Mouse (Mus musculus) limb, embryonic 15.5 days (tissue): ENCODE measurements around the gene Slc22a17. TPM values are rescaled to one million over a fixed set of nuclear protein-coding genes. Genes with fewer than 3 reads are reported as not detected.
"Not testable (repeated sequence)": the region's sequence is repeated elsewhere in the genome, so short reads cannot be mapped to it uniquely, and the experiment has no call there.

Experiments
- ATAC-seq: fragments of 200-750 bp; cut with Nextera tagmentation; 2 replicates; pipeline ENCODE4 v1.8.0; 2017; ENCODE audit warnings: low read depth, moderate TSS enrichment; ENCODE audit not compliant: insufficient number of reproducible peaks, low FRiP score, low TSS enrichment
- H3K27ac ChIP-seq: fragments of 300-500 bp; sonication (generic); 2 replicates; pipeline ENCODE4 v1.5.1; 2015; ENCODE audit warnings: moderate library complexity, mild to moderate bottlenecking, inconsistent platforms
- H3K27me3 ChIP-seq: fragments of 300-500 bp; sonication (generic); 2 replicates; pipeline ENCODE4 v1.6.1; 2015; ENCODE audit warnings: inconsistent platforms
- H3K36me3 ChIP-seq: fragments of 300-500 bp; sonication (generic); 2 replicates; pipeline ENCODE4 v1.6.1; 2015; ENCODE audit warnings: inconsistent platforms
- H3K4me1 ChIP-seq: fragments of 300-500 bp; sonication (generic); 2 replicates; pipeline ENCODE4 v1.6.1; 2015; ENCODE audit warnings: inconsistent platforms
- H3K4me2 ChIP-seq: fragments of 300-500 bp; sonication (generic); 2 replicates; pipeline ENCODE4 v1.6.1; 2015; ENCODE audit warnings: mild to moderate bottlenecking, inconsistent platforms
- H3K4me3 ChIP-seq: fragments of 300-500 bp; sonication (generic); 2 replicates; pipeline ENCODE4 v1.5.1; 2015; ENCODE audit warnings: mild to moderate bottlenecking, inconsistent platforms
- H3K9ac ChIP-seq: fragments of 300-500 bp; sonication (generic); 2 replicates; pipeline ENCODE4 v1.6.1; 2015; ENCODE audit warnings: inconsistent platforms
- H3K9me3 ChIP-seq: fragments of 300-500 bp; sonication (generic); 2 replicates; pipeline ENCODE4 v1.6.1; 2016; ENCODE audit warnings: inconsistent platforms
- WGBS: fragments of 180-500 bp; shearing (Covaris S2); methylation state at CpG from one replicate; pipeline ENCODE4 v1.1.7; 2015; 5-methylcytosine and 5-hydroxymethylcytosine counted together
- polyA plus RNA-seq: library from polyadenylated mRNA; unstranded; fragments of >200 nt; fragmentation: Nextera tagmentation; extraction: Ambion mirVana; gene quantifications from 2 replicates; pipeline ENCODE4 v1.2.1, GENCODE M21; 2015

The Slc22a17 gene
- polyA plus RNA-seq: 56.3 and 70.6 TPM in 2 replicates

DNA sequence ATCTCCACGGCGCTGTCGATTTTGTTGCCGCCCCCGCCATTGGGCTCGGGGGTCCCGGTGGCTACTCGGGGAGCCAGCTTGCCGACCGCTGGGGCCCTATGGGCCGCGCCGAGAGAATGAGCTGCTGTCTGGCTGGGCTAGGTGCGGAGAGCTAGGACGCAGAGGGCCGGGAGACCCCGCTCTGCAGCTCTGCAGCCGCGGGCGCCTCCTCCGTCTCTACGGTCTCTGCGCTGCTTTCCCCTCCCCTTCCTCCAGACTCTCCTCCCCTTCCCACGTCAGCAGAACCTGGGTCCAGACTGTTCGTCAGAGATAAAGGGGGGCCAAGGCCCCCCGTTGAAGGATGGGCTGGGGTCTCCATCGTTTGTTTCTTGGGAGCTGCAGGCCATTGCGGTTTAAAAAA, at the start of gene Slc22a17:
Gene Slc22a17 (minus strand): TSS at position 247 of the 400 bp plus-strand sequence.
- ATAC-seq: peak; percentile 94
- H3K4me2 ChIP-seq: peak within 1 kb of the TSS; percentile 80
- H3K9ac ChIP-seq: peak within 1 kb of the TSS; percentile 89
- peak within 1 kb of the TSS; percentile 94 for H3K27ac ChIP-seq
- WGBS: under 1% methylated on average over 28 of the region's 28 CpGs
- H3K9me3 ChIP-seq: no peaks in the 10 kb centered on the region
- peak within 1 kb of the TSS; percentile 92 for H3K4me3 ChIP-seq
- peaks cover 29% of the 10 kb centered on the region for H3K4me1 ChIP-seq
- H3K27me3 ChIP-seq: no peaks in the 10 kb centered on the region
- H3K36me3 ChIP-seq: peaks cover 48% of the 10 kb centered on the region

DNA sequence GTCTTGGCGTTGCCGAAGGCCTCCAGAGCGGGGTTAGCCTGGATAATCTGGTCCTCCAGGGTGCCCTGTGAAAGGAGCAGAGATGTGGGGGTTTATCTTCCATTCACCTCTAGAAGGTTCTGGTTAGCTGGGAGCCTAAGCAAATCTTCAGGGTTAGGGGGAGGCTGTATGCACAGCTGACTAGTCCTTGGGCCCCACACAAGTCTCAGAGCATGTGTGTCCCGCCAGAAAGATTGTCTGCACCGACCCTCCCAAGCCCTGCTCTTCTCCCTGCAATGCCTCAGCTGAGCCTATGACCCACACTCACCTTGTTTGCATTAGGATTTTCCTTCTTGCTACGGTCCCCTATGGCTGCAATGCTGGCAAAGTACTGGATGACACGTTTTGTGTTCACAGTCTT, 49.8 kb upstream of the Slc22a17 start:
- Histone ChIP-seq H3K27me3 (no peaks in the 10 kb centered on the region), H3K4me3 (no peak overlapping the region), H3K9me3 (no peaks in the 10 kb centered on the region), H3K27ac (no peak overlapping the region), H3K9ac (no peak overlapping the region), H3K4me1 (no peaks in the 10 kb centered on the region), H3K4me2 (no peak overlapping the region), H3K36me3 (no peaks in the 10 kb centered on the region)
- 86% methylated on average over 7 of the region's 7 CpGs for WGBS
- ATAC-seq: no peak

DNA sequence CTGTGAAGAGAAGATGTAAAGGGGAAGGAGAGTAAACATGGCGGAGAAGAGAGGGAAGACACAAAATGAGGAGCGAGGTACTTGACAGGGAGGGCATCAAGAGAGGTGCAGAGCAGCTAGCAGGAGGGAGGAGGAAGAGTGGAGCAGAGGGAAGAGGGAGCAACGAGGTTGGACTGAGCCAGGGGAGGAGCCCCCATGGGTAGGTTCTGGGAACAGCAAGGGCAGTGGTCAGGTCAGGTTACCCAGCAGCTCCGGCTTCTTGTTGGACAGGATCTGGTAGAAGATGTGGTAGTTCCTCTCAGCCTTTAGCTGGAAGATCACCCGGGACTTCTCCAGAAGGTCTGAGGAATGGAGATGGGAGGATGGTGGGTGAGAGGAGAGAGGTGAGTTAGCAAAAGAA, 48.6 kb upstream of the Slc22a17 start:
- H3K4me1 ChIP-seq: no peaks in the 10 kb centered on the region
- H3K9me3 ChIP-seq: no peaks in the 10 kb centered on the region
- no peak for ATAC-seq
- H3K9ac ChIP-seq: no peak overlapping the region
- no peaks in the 10 kb centered on the region for H3K36me3 ChIP-seq
- H3K4me2 ChIP-seq: no peak overlapping the region
- no peaks in the 10 kb centered on the region for H3K27me3 ChIP-seq
- H3K27ac ChIP-seq: no peak overlapping the region
- WGBS: 79% methylated on average over 5 of the region's 5 CpGs
- H3K4me3 ChIP-seq: no peak overlapping the region

DNA sequence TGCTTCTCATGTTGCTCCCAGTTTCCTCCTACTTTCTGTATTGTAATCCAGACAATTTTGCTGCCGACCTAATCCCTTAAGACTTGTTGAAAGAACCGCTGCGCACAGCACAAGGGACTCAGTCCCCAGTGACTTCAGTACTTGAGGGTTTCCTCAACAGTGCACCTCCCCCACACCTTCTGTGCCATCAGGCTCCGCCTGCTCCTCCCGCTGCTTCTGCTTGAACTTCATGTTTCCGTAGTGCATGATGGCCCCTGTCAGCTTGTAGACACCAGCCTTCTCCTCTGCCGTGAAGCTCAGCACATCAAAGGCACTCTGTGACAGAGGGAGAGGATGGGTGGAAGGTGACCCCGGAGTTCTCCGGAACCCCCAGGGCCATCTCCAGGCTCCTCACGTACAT, 47.8 kb upstream of the Slc22a17 start:
- Histone ChIP-seq H3K36me3 (no peaks in the 10 kb centered on the region), H3K27me3 (no peaks in the 10 kb centered on the region), H3K9me3 (no peaks in the 10 kb centered on the region), H3K27ac (no peak overlapping the region), H3K4me3 (no peak overlapping the region), H3K4me1 (no peaks in the 10 kb centered on the region), H3K4me2 (no peak overlapping the region), H3K9ac (no peak overlapping the region)
- ATAC-seq: no peak
- 71% methylated on average over 10 of the region's 10 CpGs for WGBS

DNA sequence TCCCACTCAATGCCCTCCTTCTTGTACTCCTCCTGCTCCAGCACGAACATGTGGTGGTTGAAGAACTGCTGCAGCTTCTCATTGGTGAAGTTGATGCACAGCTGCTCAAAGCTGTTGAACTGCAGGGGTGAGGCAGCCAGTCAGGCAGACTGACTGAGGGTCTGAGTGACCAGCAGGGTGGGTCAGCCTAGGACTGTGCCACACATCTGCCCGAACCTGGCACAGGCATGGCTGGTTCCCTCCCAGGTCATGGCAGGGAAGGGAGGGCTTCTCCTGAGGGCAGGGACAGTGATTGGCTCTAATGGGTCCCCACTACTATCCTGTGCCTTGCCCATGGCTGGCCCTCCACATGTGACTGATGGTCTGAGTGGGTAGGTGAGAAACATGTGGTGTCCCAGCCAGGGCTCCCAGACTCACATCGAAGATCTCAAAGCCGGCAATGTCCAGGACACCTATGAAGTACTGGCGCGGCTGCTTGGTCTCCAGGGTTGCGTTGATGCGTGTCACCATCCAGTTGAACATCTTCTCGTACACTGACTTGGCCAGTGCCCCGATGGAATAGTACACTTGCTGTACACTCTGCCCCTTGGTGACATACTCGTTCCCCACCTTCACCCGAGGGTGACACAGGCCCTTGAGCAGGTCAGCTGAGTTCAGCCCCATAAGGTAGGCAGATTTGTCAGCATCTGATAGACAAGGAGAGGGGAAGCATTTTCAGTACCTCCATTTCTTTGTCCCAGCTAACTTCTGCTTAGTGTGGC, 47.1 kb upstream of the Slc22a17 start:
- not testable (repeated sequence) for H3K9me3 ChIP-seq, H3K27me3 ChIP-seq, ATAC-seq, H3K9ac ChIP-seq, H3K4me1 ChIP-seq, H3K4me3 ChIP-seq, H3K4me2 ChIP-seq, H3K36me3 ChIP-seq, H3K27ac ChIP-seq
- 88% methylated on average over 12 of the region's 12 CpGs for WGBS

DNA sequence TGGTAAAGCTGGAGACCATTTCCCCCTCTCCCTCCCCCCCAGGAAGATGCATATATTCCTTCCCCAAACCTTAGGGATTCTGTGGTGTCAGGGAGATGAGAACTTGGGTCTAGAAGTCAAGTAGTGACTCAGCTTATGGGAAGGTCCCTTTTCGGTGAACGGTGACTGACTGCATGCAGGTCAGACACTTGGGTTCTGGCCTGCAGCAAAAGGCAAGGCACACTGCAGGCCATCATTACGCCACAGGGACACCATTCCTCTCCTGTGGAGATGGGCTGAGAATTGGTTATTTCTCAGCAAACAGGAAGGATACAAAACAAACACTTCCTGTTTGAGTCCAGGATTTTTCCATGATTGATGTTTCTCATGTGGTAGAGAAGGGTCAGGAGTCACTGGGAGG, 46.3 kb upstream of the Slc22a17 start:
- Histone ChIP-seq H3K9ac (no peak overlapping the region), H3K4me2 (no peak overlapping the region), H3K9me3 (no peaks in the 10 kb centered on the region), H3K27ac (no peak overlapping the region), H3K4me3 (no peak overlapping the region), H3K4me1 (no peaks in the 10 kb centered on the region), H3K27me3 (no peaks in the 10 kb centered on the region), H3K36me3 (no peaks in the 10 kb centered on the region)
- ATAC-seq: no peak
- WGBS: 87% methylated on average over 3 of the region's 3 CpGs

DNA sequence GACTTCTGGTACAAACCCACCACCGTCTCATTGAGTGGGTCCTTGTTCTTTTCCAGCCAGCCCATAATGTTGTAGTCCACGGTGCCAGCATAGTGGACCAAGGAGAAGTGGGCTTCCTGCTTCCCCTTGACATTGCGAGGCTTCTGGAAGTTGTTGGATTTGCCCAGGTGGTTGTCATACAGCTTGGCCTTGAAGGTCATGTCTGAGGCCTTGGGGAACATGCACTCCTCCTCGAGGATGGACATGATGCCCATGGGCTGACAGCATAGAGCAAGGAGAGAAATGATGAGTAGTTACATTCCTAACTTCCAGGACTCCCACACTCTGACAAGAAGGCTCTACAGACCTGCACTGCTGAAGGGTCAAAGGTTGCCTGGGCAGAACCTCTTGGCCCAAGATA, 45.6 kb upstream of the Slc22a17 start:
- no peaks in the 10 kb centered on the region for H3K27me3 ChIP-seq
- no peaks in the 10 kb centered on the region for H3K36me3 ChIP-seq
- H3K9me3 ChIP-seq: no peaks in the 10 kb centered on the region
- 81% methylated on average over 4 of the region's 4 CpGs for WGBS
- H3K4me3 ChIP-seq: no peak overlapping the region
- no peaks in the 10 kb centered on the region for H3K4me1 ChIP-seq
- H3K27ac ChIP-seq: no peak overlapping the region
- H3K9ac ChIP-seq: no peak overlapping the region
- H3K4me2 ChIP-seq: no peak overlapping the region
- ATAC-seq: no peak

DNA sequence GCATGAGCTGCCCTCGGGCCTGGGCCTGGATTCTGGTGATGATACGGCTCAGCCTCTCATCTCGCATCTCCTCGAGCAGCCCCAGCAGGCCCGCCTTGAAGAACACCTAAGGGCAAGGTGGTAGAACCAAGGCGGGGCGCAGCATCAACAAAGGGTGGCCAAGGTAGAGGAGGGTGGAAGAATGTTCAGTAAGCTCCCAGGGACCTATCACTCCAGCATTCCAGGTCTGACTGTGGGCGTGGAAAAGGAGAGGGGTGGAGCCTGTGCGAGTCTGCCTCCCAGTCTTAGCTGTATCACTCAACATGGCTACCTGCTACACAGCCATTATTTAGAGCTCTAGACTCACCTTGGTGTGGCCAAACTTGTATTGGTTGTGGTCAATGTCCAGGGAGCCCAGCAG, 43.6 kb upstream of the Slc22a17 start:
- H3K27ac ChIP-seq: no peak overlapping the region
- ATAC-seq: no peak
- 84% methylated on average over 9 of the region's 9 CpGs for WGBS
- H3K4me2 ChIP-seq: no peak overlapping the region
- no peaks in the 10 kb centered on the region for H3K36me3 ChIP-seq
- no peaks in the 10 kb centered on the region for H3K27me3 ChIP-seq
- no peak overlapping the region for H3K9ac ChIP-seq
- H3K4me3 ChIP-seq: no peak overlapping the region
- no peaks in the 10 kb centered on the region for H3K4me1 ChIP-seq
- H3K9me3 ChIP-seq: no peaks in the 10 kb centered on the region

DNA sequence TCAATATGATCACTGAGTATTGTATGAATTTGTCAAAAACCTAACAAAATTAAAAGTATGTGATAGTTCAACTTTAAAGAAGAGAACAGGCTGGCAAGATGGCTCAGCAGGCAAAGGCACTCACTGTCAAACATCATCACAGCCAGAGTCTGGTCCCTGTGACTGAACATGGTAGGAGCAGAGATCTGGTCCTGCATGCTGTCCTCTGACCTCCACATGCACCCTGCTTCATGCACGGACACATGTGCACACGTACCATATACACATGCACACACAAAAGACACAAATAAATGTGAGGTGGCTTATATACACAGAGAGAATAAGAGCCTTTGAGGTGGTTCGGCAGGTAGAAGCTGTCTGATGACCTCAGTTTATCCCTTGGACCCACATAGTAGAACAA, 42.5 kb upstream of the Slc22a17 start:
- Histone ChIP-seq H3K4me1 (no peaks in the 10 kb centered on the region), H3K27me3 (no peaks in the 10 kb centered on the region), H3K36me3 (no peaks in the 10 kb centered on the region), H3K9ac (no peak overlapping the region), H3K27ac (no peak overlapping the region), H3K4me2 (no peak overlapping the region), H3K4me3 (no peak overlapping the region), H3K9me3 (no peaks in the 10 kb centered on the region)
- 86% methylated on average over 3 of the region's 3 CpGs for WGBS
- ATAC-seq: no peak

DNA sequence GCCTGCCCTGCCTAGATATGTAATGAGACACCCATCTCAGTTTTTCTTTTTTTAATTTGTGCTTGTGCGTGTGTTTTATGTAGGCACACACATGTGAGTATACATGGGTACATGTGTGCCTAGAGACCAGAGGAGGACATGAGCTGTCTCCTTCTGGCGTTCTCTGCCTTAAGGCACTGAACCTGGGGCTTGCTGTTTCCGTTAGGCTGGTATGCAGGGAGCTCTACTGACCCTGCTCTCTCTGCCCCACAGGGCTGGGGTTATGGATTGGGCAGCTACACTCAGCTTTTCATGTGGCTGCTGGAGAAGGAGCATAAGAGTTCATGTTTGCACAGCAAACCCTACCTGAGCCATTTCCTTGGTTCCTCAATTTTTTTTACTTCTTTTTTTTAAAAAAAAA, 41.5 kb upstream of the Slc22a17 start:
- Histone ChIP-seq H3K9me3 (no peaks in the 10 kb centered on the region), H3K4me1 (no peaks in the 10 kb centered on the region), H3K36me3 (no peaks in the 10 kb centered on the region), H3K9ac (no peak overlapping the region), H3K4me3 (no peak overlapping the region), H3K4me2 (no peak overlapping the region), H3K27ac (no peak overlapping the region), H3K27me3 (no peaks in the 10 kb centered on the region)
- ATAC-seq: no peak
- WGBS: 62% methylated on average over 3 of the region's 3 CpGs

DNA sequence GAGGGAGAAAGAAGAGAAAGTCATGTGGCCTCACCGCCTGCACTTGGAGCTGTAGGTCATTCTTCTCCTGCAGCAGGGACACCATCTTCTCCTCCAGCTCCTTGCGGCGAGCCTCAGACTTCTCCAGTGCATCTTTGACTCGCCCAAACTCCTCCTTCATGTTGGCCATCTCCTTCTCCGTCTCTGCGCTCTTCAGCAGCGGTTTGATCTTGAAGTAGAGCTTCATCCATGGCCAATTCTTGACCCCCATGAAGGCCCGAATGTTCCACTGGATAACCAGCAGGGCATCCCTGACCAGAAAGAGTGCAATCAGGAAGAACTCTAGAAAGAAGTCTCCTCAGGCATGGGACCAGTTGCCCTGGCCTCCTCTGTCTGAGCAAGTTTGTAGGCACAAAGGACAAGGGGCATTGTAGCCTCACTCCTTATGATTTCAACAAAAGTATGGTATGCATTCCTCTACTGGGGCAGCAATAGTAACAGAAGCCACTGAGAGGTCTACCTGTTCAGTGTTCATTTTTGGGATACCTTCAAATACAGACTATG, 40.8 kb upstream of the Slc22a17 start:
- no peak overlapping the region for H3K9ac ChIP-seq
- H3K9me3 ChIP-seq: no peaks in the 10 kb centered on the region
- H3K36me3 ChIP-seq: no peaks in the 10 kb centered on the region
- H3K4me3 ChIP-seq: no peak overlapping the region
- H3K27me3 ChIP-seq: no peaks in the 10 kb centered on the region
- H3K27ac ChIP-seq: no peak overlapping the region
- no peak overlapping the region for H3K4me2 ChIP-seq
- 92% methylated on average over 8 of the region's 8 CpGs for WGBS
- no peaks in the 10 kb centered on the region for H3K4me1 ChIP-seq
- ATAC-seq: no peak

DNA sequence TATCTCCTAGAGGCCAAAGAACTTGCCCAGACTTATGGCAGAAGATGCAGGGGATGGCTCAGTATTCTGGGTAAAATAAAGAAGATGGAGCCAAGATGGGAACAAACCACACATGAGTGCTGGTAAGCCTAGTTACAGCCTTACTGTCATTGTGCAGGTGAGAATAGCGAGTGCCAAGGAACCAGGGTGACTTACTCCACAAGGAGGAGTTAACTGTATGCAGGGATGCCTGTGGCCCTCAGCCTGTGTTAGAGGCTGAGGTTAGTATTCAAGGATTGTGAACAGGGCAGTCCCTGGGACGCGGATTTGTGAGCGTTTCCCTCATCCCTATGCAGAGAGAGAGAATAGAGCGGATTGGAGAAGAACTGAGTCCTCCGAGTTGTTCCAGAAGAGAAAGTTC, 38.7 kb upstream of the Slc22a17 start:
- no peak for ATAC-seq

More for the DNA sequence above, 38.7 kb upstream of the Slc22a17 start:
- no peak overlapping the region for H3K27ac ChIP-seq
- no peaks in the 10 kb centered on the region for H3K27me3 ChIP-seq
- no peaks in the 10 kb centered on the region for H3K4me1 ChIP-seq
- H3K36me3 ChIP-seq: no peaks in the 10 kb centered on the region
- no peak overlapping the region for H3K4me2 ChIP-seq
- 87% methylated on average over 6 of the region's 6 CpGs for WGBS
- H3K9me3 ChIP-seq: no peaks in the 10 kb centered on the region
- no peak overlapping the region for H3K9ac ChIP-seq
- no peak overlapping the region for H3K4me3 ChIP-seq
